Mouse (Mus musculus) erythroblast, embryonic 14.5 days (primary cell): ENCODE measurements around the gene Aqr. TPM values are rescaled to one million over a fixed set of nuclear protein-coding genes. Genes with fewer than 3 reads are reported as not detected.

ENCODE experiments used
- H3K27me3 ChIP-seq: 2 replicates; pipeline ENCODE4 v1.6.1; 2012; ENCODE audit warnings: inconsistent platforms; ENCODE audit not compliant: control insufficient read depth
- H3K36me3 ChIP-seq: 2 replicates; pipeline ENCODE4 v1.6.1; 2012; ENCODE audit warnings: mild to moderate bottlenecking, inconsistent platforms; ENCODE audit not compliant: control insufficient read depth
- H3K4me1 ChIP-seq: 2 replicates; pipeline ENCODE4 v1.6.1; 2012; ENCODE audit warnings: inconsistent platforms; ENCODE audit not compliant: control insufficient read depth
- H3K4me3 ChIP-seq: replicated peaks from 2 replicates; pipeline ENCODE3; 2012; ENCODE audit warnings: moderate library complexity, mild to moderate bottlenecking, inconsistent platforms
- H3K9me3 ChIP-seq: 2 replicates; pipeline ENCODE4 v1.6.1; 2012; ENCODE audit warnings: low read length, inconsistent platforms, mixed read lengths; ENCODE audit not compliant: control insufficient read depth
- GATA1 ChIP-seq: IDR thresholded peaks from 2 replicates; pipeline ENCODE4 v1.6.1; 2012; ENCODE audit warnings: low read length, inconsistent platforms, mixed read lengths
- TAL1 ChIP-seq: IDR thresholded peaks from 3 replicates; pipeline ENCODE4 v1.6.1; 2012; ENCODE audit warnings: low read length, inconsistent platforms, mixed read lengths
- polyA plus RNA-seq: library from polyadenylated mRNA; stranded (reverse); fragments of >175 nt; gene quantifications from 2 replicates; pipeline ENCODE4 v1.2.3, GENCODE M21; 2012

The Aqr gene
- polyA plus RNA-seq, 1 experiment: 0.86 TPM

DNA sequence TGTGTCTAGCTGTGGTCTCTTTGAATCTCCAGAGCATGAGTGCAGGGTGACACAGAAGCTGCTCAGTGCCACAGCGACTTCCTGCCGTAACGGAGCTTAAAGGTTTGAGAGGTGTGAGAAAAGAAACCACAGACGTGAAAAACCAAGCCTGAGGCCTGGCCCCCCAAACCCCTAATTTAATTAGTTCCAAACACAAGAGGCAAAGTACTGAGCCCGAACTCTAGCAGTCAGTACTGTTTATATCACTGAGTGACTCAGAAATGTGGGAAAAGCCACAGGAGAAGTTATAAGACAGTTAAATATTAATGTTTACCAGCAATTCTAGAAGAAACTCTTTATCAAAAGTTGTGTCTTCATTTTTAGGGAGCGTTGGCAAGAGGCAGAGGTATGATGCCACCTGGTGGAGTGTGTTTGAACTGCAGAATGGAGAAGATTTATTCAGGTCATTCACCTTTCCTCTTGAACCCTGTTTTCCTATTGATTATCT is 41.5 kb downstream of the Aqr start:
- no peaks in the 10 kb centered on the region for H3K27me3 ChIP-seq
- H3K36me3 ChIP-seq: peaks cover 94% of the 10 kb centered on the region
- H3K4me3 ChIP-seq: no peak overlapping the region
- H3K4me1 ChIP-seq: no peaks in the 10 kb centered on the region
- H3K9me3 ChIP-seq: no peaks in the 10 kb centered on the region
- TF ChIP-seq GATA1 (no peak), TAL1 (no peak)

DNA sequence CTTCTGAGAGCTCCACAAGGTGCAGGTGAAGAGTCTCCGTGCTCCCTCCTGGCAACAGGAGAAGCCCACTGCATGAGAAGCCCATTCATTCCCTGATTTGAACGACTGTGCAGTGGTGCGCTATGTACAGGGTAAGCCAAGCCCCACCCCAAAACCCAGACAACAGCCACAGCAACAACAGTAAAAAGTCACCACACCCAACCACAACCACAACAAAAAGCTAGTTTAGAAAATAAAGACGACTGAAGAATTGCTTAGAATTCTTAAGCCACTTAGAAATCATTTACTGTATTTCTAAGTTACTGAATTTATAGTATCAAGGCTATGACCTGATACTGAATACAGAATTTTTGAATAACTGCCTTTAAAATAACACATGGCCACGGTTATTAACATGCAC is 41.9 kb downstream of the Aqr start:
- no peaks in the 10 kb centered on the region for H3K9me3 ChIP-seq
- TF ChIP-seq GATA1 (no peak), TAL1 (no peak)
- H3K27me3 ChIP-seq: no peaks in the 10 kb centered on the region
- H3K4me3 ChIP-seq: no peak overlapping the region
- H3K36me3 ChIP-seq: peaks cover 94% of the 10 kb centered on the region
- no peaks in the 10 kb centered on the region for H3K4me1 ChIP-seq

DNA sequence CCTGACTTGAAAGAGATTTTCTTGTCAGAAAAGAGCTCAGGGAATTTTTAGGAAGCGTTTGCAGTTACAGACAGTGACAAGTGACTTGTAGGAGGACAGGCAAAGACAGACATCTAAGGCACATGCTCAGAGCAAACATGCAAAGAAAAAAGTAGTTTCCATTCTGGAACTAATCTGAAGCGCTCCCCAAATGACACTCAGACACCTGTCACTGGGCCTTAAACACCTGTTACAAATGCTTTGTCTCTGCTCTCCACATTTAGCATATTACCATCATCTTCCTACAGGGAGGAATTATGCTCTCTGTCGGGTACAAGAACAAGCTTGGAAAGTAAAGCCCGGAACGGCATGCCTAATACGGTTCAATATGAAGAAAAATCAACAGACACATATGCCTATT is 43.0 kb downstream of the Aqr start:
- Histone ChIP-seq H3K4me3 (no peak overlapping the region), H3K27me3 (no peaks in the 10 kb centered on the region), H3K9me3 (no peaks in the 10 kb centered on the region), H3K4me1 (no peaks in the 10 kb centered on the region), H3K36me3 (peaks cover 95% of the 10 kb centered on the region)
- TF ChIP-seq TAL1 (no peak), GATA1 (no peak)

DNA sequence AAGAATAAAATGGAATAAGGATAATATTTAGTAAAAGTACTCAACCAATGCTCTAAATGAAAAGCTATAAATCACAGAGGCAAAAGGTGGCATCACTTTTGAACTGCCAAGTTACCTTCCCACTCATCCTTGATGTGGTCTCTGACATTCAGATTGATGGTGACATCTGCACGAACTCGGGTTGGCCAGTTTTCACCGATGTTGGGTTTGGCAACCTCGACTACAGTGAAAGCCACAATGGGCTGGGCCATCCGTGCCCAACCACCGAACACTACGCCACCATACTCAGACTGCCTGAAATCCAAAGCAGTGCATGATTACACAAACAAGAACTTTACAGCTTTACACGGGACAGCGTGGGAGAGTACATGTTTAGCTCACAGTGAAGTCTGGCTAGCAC is 50.1 kb downstream of the Aqr start:
- Histone ChIP-seq H3K27me3 (no peaks in the 10 kb centered on the region), H3K4me1 (no peaks in the 10 kb centered on the region), H3K4me3 (no peak overlapping the region), H3K9me3 (no peaks in the 10 kb centered on the region), H3K36me3 (peaks cover 94% of the 10 kb centered on the region)
- TF ChIP-seq GATA1 (no peak), TAL1 (no peak)

DNA sequence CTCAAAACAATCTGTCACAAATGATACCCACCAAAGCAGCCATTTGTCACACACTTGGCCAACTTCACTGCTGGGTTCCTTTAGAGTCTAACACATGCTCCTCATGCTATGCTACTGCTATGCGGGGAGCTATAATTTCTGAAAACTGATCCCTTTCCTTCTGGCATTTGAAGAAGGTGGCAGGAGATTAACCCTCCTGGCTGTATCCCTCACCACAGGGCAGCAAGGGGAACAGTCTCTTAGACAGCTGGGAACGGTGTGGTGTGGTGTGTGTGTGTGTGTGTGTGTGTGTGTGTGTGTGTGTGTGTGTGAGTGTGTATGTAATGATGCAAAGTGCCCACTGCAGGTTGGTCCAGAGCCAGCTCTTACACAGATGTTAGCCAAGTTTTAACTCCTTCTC is 51.0 kb downstream of the Aqr start:
- Histone ChIP-seq H3K36me3 (peaks cover 92% of the 10 kb centered on the region), H3K4me1 (no peaks in the 10 kb centered on the region), H3K9me3 (no peaks in the 10 kb centered on the region), H3K4me3 (no peak overlapping the region), H3K27me3 (no peaks in the 10 kb centered on the region)
- no peak for TF ChIP-seq GATA1
- TF ChIP-seq TAL1: no peak

DNA sequence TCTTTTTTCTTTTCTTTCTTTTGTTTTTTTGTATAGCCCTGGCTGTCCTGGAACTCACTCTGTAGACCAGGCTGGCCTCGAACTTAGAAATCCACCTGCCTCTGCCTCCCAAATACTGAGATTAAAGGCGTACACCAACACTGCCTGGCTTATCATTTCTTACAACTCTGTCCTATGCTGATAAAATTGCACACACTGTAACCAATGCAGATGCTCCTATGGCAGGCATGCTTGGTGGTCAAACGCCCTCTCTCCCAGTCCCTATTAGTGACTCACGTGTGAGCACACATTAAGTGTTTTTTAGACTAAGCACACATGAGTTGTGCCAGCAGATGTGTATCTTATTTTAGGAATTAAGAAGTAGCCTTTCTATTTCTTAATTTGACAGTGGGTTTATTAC is 53.5 kb downstream of the Aqr start:
- peaks cover 92% of the 10 kb centered on the region for H3K36me3 ChIP-seq
- no peaks in the 10 kb centered on the region for H3K9me3 ChIP-seq
- H3K4me1 ChIP-seq: no peaks in the 10 kb centered on the region
- no peak for TF ChIP-seq GATA1
- TF ChIP-seq TAL1: no peak
- no peak overlapping the region for H3K4me3 ChIP-seq
- H3K27me3 ChIP-seq: no peaks in the 10 kb centered on the region

DNA sequence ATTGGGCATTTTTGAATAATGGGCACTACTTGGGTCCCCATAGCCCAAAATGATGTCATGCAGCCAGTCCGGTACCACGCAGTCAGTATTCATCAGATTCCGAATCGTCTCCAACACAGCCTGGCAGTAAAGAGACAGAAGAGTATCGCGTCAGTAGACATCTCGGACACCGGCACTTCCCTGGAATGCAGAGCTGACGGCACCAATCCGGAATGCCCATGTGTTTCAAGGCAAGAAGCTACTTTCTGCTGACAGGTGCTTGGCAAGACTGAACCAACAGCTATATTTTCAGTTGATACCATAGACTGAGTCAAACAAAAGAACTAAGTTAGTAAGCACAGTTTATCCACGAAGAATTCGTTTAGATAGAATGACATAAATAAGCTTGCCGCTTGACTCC is 56.2 kb downstream of the Aqr start:
- no peak for TF ChIP-seq GATA1
- no peak for TF ChIP-seq TAL1
- Histone ChIP-seq H3K27me3 (no peaks in the 10 kb centered on the region), H3K9me3 (no peaks in the 10 kb centered on the region), H3K4me1 (no peaks in the 10 kb centered on the region), H3K4me3 (no peak overlapping the region), H3K36me3 (peaks cover 86% of the 10 kb centered on the region)

DNA sequence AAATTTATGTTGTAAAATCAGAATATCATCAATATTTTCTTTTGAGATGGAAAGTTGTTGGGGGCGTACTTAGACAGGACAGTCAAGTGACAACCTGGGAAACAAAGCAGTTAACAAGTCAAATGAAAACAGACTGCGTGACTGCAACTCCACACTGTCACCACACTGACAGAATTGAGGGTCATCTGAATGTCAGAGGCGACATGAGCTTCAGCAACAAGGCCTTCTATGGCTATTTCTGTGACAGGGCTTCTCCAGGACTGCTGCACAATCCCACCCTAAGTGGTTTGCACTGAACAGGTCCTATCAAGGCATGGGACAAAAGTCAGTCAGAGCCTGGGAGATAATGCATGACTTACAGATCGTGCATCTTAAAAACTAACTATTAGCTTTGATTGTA is 63.5 kb downstream of the Aqr start:
- Histone ChIP-seq H3K27me3 (no peaks in the 10 kb centered on the region), H3K4me3 (no peak overlapping the region), H3K9me3 (no peaks in the 10 kb centered on the region), H3K36me3 (peaks cover 81% of the 10 kb centered on the region), H3K4me1 (peaks cover 3% of the 10 kb centered on the region)
- TF ChIP-seq TAL1: no peak
- TF ChIP-seq GATA1: no peak

DNA sequence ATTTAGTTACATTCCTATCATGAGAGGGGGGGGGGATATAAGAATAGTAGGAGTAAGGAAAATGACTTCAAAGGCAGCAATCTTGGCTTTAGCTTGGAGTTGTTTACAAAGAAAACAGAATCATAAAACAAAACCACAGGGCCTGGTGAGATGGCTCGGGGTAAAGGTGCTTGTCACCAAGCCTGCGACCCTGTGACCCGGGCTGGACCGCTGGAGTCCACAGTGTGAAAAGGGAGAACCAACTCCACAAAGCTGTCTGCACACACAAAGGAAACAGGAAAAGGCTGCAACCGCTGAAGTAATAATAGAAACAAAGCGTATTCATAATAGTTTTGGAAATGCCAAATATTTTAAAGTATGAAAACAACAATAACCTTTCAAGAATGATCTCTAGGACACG is 67.4 kb downstream of the Aqr start:
- peaks cover 77% of the 10 kb centered on the region for H3K36me3 ChIP-seq
- peaks cover 32% of the 10 kb centered on the region for H3K4me1 ChIP-seq
- H3K9me3 ChIP-seq: no peaks in the 10 kb centered on the region
- no peak for TF ChIP-seq TAL1
- TF ChIP-seq GATA1: no peak
- H3K4me3 ChIP-seq: no peak overlapping the region
- H3K27me3 ChIP-seq: no peaks in the 10 kb centered on the region

DNA sequence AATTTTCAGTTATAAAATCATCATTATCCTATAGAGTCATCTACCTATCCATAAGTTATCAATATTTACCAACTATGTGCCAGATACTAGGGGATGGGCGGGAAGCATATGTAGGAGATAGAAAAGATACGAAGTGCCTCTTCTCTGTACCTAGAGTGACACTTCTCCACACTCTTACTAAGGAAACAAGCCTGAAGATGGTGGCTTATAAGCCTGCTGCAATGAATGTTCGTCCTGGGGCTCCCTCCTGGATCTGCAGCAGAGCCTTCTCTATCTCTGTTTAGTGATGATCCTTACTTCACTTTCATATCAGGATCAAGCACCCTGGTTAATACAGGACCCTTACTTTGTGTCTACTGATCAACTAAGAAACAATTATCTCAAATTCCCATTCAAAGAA is 69.2 kb downstream of the Aqr start:
- peaks cover 79% of the 10 kb centered on the region for H3K36me3 ChIP-seq
- TF ChIP-seq TAL1 (no peak), GATA1 (no peak)
- H3K4me3 ChIP-seq: no peak overlapping the region
- no peaks in the 10 kb centered on the region for H3K27me3 ChIP-seq
- peaks cover 34% of the 10 kb centered on the region for H3K4me1 ChIP-seq
- no peaks in the 10 kb centered on the region for H3K9me3 ChIP-seq
